Mouse (Mus musculus): Measurements from ENCODE around the gene Gm20425. TPM values are rescaled to one million over a fixed set of nuclear protein-coding genes. Genes with fewer than 3 reads are reported as not detected.
"Not testable (repeated sequence)": the region's sequence is repeated elsewhere in the genome, so short reads cannot be mapped to it uniquely, and the experiment has no call there.

Gene Gm20425
- polyA plus RNA-seq, 1 experiment from 2014 or later: 2.2 TPM

DNA sequence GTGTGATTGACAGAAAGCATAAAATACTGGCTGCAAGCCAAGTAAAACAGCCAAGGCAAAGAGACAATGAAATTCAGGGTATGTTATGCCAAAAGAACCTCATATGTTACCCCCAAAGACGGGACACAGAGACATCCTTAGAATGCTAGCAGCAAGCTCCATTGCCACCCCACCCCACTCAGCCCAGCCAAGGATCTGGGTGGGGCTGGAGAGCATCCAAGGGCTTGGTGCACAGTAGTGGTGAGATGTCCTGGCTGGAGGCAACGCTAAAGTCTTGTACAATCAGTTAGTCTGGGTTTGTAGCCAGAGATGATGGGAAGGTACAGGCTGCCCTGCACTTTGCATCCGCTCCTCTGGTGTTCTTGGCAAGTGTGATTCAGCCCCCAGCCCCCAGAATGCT is 49.8 kb downstream of the Gm20425 start:
- H3K4me2 ChIP-seq (ENCODE audit: low read length): peak overlapping the region; percentile 47; the same call in 1 of the 2 replicates
- H3K9ac ChIP-seq (ENCODE audit: low read depth, low read length): peak overlapping the region; percentile 28
- H3K36me3 ChIP-seq (ENCODE audit: control insufficient read depth, insufficient read depth, low read length): peaks cover 6% of the 10 kb centered on the region
- no peak overlapping the region for H3K4me3 ChIP-seq (ENCODE audit: low read depth, low read length)
- no peaks in the 10 kb centered on the region for H3K9me3 ChIP-seq (replicated peaks; ENCODE audit: control insufficient read depth, low read length, poor library complexity, severe bottlenecking)
- no peak overlapping the region for H3K27ac ChIP-seq (ENCODE audit: low read length)
- H3K4me1 ChIP-seq (ENCODE audit: control insufficient read depth, insufficient read depth, low read length): peaks cover 8% of the 10 kb centered on the region; the same call in 1 of the 2 replicates
- no peaks in the 10 kb centered on the region for H3K27me3 ChIP-seq (ENCODE audit: control insufficient read depth, insufficient read depth, low read depth, low read length)
- WGBS: 62% methylated on average over 3 of the region's 3 CpGs
- ATAC-seq: no peak

GRCm38 (mm10) chr9:103175692-103176091 is 54.4 kb downstream of the Gm20425 start:
- peaks cover 3% of the 10 kb centered on the region for H3K36me3 ChIP-seq (ENCODE audit: control insufficient read depth, insufficient read depth, low read length)
- peaks cover 6% of the 10 kb centered on the region; the same call in 1 of the 2 replicates for H3K4me1 ChIP-seq (ENCODE audit: control insufficient read depth, insufficient read depth, low read length)
- no peak overlapping the region for H3K9ac ChIP-seq (ENCODE audit: low read depth, low read length)
- 98% methylated on average over 7 of the region's 7 CpGs for WGBS
- H3K4me2 ChIP-seq (ENCODE audit: low read length): no peak overlapping the region
- H3K27me3 ChIP-seq (ENCODE audit: control insufficient read depth, insufficient read depth, low read depth, low read length): no peaks in the 10 kb centered on the region
- H3K4me3 ChIP-seq (ENCODE audit: low read depth, low read length): no peak overlapping the region
- H3K27ac ChIP-seq (ENCODE audit: low read length): no peak overlapping the region
- no peak for ATAC-seq
- H3K9me3 ChIP-seq (replicated peaks; ENCODE audit: control insufficient read depth, low read length, poor library complexity, severe bottlenecking): no peaks in the 10 kb centered on the region

- Histone ChIP-seq H3K9me3 (replicated peaks; ENCODE audit: control insufficient read depth, low read length, poor library complexity, severe bottlenecking) (no peaks in the 10 kb centered on the region), H3K36me3 (ENCODE audit: control insufficient read depth, insufficient read depth, low read length) (peaks cover 3% of the 10 kb centered on the region), H3K27me3 (ENCODE audit: control insufficient read depth, insufficient read depth, low read depth, low read length) (no peaks in the 10 kb centered on the region), H3K4me1 (ENCODE audit: control insufficient read depth, insufficient read depth, low read length) (no peaks in the 10 kb centered on the region; the same call in 1 of the 2 replicates), H3K27ac (ENCODE audit: low read length) (no peak overlapping the region), H3K9ac (ENCODE audit: low read depth, low read length) (no peak overlapping the region), H3K4me3 (ENCODE audit: low read depth, low read length) (no peak overlapping the region), H3K4me2 (ENCODE audit: low read length) (no peak overlapping the region)
- no peak for ATAC-seq
- WGBS: 62% methylated on average over 6 of the region's 6 CpGs
These were observed 55.2 kb downstream of the Gm20425 start for GRCm38 (mm10) chr9:103174771-103175519.

DNA sequence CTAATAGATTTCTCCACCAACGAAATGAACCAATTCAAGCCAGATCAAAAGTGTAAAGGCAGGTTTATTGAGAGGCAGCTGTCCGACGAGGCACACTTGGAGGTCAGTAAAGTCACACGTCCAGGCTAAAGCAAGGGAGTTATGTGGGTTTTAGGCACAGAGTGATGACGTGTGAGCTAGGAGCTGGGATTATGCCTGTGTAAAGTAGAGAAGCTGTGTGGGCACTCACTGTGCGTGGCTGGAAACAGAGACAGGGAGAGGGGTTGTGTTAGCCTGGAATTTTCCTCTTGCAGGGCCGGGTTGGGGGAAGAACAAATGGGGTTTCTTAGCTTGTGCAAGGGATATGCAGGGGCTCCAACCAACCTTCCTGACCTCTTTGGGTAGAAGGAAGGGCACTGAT is 61.3 kb downstream of the Gm20425 start:
- Histone ChIP-seq H3K4me2 (ENCODE audit: low read length) (no peak overlapping the region), H3K9ac (ENCODE audit: low read depth, low read length) (no peak overlapping the region), H3K36me3 (ENCODE audit: control insufficient read depth, insufficient read depth, low read length) (peaks cover 22% of the 10 kb centered on the region), H3K27ac (ENCODE audit: low read length) (no peak overlapping the region), H3K4me3 (ENCODE audit: low read depth, low read length) (no peak overlapping the region), H3K4me1 (ENCODE audit: control insufficient read depth, insufficient read depth, low read length) (no peaks in the 10 kb centered on the region), H3K27me3 (ENCODE audit: control insufficient read depth, insufficient read depth, low read depth, low read length) (no peaks in the 10 kb centered on the region), H3K9me3 (replicated peaks; ENCODE audit: control insufficient read depth, low read length, poor library complexity, severe bottlenecking) (no peaks in the 10 kb centered on the region)
- no peak for ATAC-seq
- 72% methylated on average over 7 of the region's 7 CpGs for WGBS

- WGBS: 70% methylated on average over 6 of the region's 6 CpGs
- H3K27ac ChIP-seq (ENCODE audit: low read length): no peak overlapping the region
- peaks cover 22% of the 10 kb centered on the region for H3K36me3 ChIP-seq (ENCODE audit: control insufficient read depth, insufficient read depth, low read length)
- no peaks in the 10 kb centered on the region for H3K4me1 ChIP-seq (ENCODE audit: control insufficient read depth, insufficient read depth, low read length)
- H3K9ac ChIP-seq (ENCODE audit: low read depth, low read length): no peak overlapping the region
- H3K27me3 ChIP-seq (ENCODE audit: control insufficient read depth, insufficient read depth, low read depth, low read length): no peaks in the 10 kb centered on the region
- no peak overlapping the region for H3K4me2 ChIP-seq (ENCODE audit: low read length)
- H3K9me3 ChIP-seq (replicated peaks; ENCODE audit: control insufficient read depth, low read length, poor library complexity, severe bottlenecking): no peaks in the 10 kb centered on the region
- no peak for ATAC-seq
- H3K4me3 ChIP-seq (ENCODE audit: low read depth, low read length): no peak overlapping the region
These were observed 62.1 kb downstream of the Gm20425 start for GRCm38 (mm10) chr9:103168046-103168445.

DNA sequence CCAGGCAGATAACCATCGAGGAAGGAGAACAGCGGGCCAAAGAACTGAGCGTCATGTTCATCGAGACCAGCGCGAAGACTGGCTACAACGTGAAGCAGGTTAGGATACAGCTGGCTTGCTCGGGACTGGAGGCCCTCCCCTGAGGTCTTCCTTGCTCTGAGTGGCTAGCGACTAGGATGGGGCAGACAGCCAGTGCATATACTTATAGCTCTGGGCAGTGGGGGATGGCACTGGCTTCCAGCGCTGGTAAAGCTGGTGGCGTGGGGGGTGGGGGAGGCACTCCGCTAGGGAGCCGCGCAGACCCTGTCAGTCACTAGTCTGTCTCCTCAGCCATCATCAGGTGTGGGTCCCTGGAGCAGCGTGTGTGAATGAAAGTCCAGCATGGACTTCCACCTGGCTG is 66.3 kb downstream of the Gm20425 start:
- Histone ChIP-seq H3K9ac (ENCODE audit: low read depth, low read length) (no peak overlapping the region), H3K27me3 (ENCODE audit: control insufficient read depth, insufficient read depth, low read depth, low read length) (no peaks in the 10 kb centered on the region), H3K4me1 (ENCODE audit: control insufficient read depth, insufficient read depth, low read length) (no peaks in the 10 kb centered on the region), H3K36me3 (ENCODE audit: control insufficient read depth, insufficient read depth, low read length) (peaks cover 32% of the 10 kb centered on the region), H3K27ac (ENCODE audit: low read length) (no peak overlapping the region), H3K9me3 (replicated peaks; ENCODE audit: control insufficient read depth, low read length, poor library complexity, severe bottlenecking) (no peaks in the 10 kb centered on the region), H3K4me2 (ENCODE audit: low read length) (no peak overlapping the region), H3K4me3 (ENCODE audit: low read depth, low read length) (no peak overlapping the region)
- 74% methylated on average over 15 of the region's 15 CpGs for WGBS
- no peak for ATAC-seq

DNA sequence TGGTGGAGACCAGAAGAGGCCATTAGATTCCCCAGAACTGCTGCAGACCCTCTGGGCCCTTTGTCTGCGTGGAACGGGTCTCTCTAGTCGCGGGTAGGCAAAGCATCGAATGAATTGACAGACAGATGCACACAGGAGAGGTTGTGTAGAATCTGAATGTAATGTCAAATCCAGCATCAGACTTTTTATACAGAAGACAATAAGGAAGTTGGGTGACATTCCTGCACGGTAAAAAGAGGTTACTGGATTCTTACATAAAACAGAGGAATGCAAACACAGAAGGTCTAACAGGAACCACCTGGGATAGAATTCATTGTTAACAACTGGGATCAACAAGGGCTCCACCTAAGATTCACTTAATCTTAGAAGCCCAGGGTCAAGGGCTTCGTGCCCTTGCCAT is 74.9 kb downstream of the Gm20425 start:
- not testable (repeated sequence) for H3K9me3 ChIP-seq (replicated peaks; ENCODE audit: control insufficient read depth, low read length, poor library complexity, severe bottlenecking); H3K4me1 ChIP-seq (ENCODE audit: control insufficient read depth, insufficient read depth, low read length); H3K27me3 ChIP-seq (ENCODE audit: control insufficient read depth, insufficient read depth, low read depth, low read length); H3K27ac ChIP-seq (ENCODE audit: low read length); H3K9ac ChIP-seq (ENCODE audit: low read depth, low read length); H3K36me3 ChIP-seq (ENCODE audit: control insufficient read depth, insufficient read depth, low read length); H3K4me2 ChIP-seq (ENCODE audit: low read length); H3K4me3 ChIP-seq (ENCODE audit: low read depth, low read length); ATAC-seq
- 83% methylated on average over 7 of the region's 7 CpGs for WGBS

DNA sequence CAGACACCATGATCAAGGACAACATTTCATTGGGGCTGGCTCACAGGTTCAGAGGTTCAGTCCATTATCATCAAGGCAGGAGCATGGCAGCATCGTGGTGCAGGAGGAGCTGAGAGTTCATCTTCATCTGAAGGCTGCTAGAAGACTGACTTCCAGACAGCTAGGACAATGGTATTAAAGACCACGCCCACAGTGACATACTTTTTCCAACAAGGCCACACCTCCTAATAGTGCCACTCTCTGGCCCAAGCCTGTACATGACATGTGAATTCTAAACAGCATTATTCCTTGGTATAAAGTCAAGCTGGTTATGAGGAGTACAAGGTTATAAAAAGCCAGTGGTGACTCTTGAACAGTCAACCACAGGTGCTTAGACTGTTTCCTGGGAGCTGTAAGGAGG is 75.5 kb downstream of the Gm20425 start:
- H3K9me3 ChIP-seq (replicated peaks; ENCODE audit: control insufficient read depth, low read length, poor library complexity, severe bottlenecking): no peaks in the 10 kb centered on the region
- no peak overlapping the region for H3K4me3 ChIP-seq (ENCODE audit: low read depth, low read length)
- no peaks in the 10 kb centered on the region for H3K4me1 ChIP-seq (ENCODE audit: control insufficient read depth, insufficient read depth, low read length)
- no peaks in the 10 kb centered on the region for H3K27me3 ChIP-seq (ENCODE audit: control insufficient read depth, insufficient read depth, low read depth, low read length)
- no peak overlapping the region for H3K9ac ChIP-seq (ENCODE audit: low read depth, low read length)
- WGBS: 98% methylated on average over 2 of the region's 2 CpGs
- no peak overlapping the region for H3K27ac ChIP-seq (ENCODE audit: low read length)
- H3K36me3 ChIP-seq (ENCODE audit: control insufficient read depth, insufficient read depth, low read length): peaks cover 5% of the 10 kb centered on the region; the same call in 1 of the 2 replicates
- no peak for ATAC-seq
- H3K4me2 ChIP-seq (ENCODE audit: low read length): no peak overlapping the region

DNA sequence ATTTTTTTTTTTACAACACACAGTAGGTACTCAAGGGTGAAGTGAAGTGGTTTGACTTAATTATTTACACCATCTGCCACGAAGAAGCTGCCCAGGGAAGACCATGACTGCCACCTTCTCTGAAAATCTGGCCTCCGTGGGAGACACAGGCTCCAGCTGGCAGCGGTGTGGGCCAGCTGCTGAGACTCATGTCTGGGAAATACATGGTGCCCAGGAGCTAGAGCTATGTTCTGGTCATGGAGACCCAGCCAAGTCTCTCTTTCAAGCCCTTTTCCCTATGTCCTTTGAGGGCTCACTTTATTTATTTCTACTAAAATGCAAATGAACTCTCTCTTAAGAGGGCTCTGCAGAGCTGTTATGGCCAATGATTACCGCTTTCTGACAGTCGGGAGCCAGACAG is 76.8 kb downstream of the Gm20425 start:
- WGBS: 60% methylated on average over 5 of the region's 5 CpGs
- Histone ChIP-seq H3K27me3 (ENCODE audit: control insufficient read depth, insufficient read depth, low read depth, low read length) (no peaks in the 10 kb centered on the region), H3K9me3 (replicated peaks; ENCODE audit: control insufficient read depth, low read length, poor library complexity, severe bottlenecking) (no peaks in the 10 kb centered on the region), H3K4me1 (ENCODE audit: control insufficient read depth, insufficient read depth, low read length) (peaks cover under 1% of the 10 kb centered on the region; the same call in 1 of the 2 replicates), H3K27ac (ENCODE audit: low read length) (peak overlapping the region; percentile 5; the same call in 1 of the 2 replicates), H3K4me3 (ENCODE audit: low read depth, low read length) (no peak overlapping the region), H3K9ac (ENCODE audit: low read depth, low read length) (no peak overlapping the region), H3K4me2 (ENCODE audit: low read length) (no peak overlapping the region), H3K36me3 (ENCODE audit: control insufficient read depth, insufficient read depth, low read length) (peaks cover 5% of the 10 kb centered on the region; the same call in 1 of the 2 replicates)
- peak; percentile 37; the same call in 1 of the 2 replicates for ATAC-seq
